Mouse (Mus musculus) CD4-positive, CD25-positive, alpha-beta regulatory T cell, adult 2 months (primary cell): ENCODE results near the gene Rgs9bp.
A peak's percentile ranks its signal among the peaks of the same experiment; 100 is the strongest.
"Not testable (repeated sequence)": the region's sequence is repeated elsewhere in the genome, so short reads cannot be mapped to it uniquely, and the experiment has no call there.

Source experiments
- DNase-seq: peaks from one replicate; pipeline ENCODE4 v3.0.0-alpha.2; 2012; ENCODE audit warnings: low read depth, low spot score

Gene Rgs9bp

DNA sequence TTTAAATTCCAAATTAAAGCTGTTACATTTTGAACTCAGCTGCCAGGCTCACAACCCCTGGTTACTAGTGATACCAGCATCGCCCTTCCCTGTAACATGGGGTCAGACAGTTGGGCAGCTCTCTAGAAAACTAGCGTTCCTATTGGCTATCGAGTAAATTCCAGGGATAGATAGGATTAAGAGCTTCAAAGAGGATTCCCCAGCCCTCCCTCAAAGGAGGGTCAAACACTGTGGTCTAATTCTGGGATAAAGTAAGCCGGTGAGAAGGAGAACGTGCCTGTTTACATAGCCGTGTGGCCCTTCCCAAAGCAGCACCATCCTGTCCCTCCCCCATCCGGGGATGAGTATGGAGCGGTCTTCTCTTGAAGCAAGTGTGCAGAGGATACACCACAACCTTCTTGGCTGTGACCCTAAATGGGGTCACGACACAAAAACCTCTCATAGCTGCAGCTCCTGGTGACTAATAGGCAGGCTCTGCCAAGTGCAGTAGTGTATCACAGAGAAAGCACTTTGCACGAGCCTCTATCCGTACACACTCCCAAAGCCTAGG, 1.8 kb downstream of the Rgs9bp start:
- DNase-seq, result no peak

DNA sequence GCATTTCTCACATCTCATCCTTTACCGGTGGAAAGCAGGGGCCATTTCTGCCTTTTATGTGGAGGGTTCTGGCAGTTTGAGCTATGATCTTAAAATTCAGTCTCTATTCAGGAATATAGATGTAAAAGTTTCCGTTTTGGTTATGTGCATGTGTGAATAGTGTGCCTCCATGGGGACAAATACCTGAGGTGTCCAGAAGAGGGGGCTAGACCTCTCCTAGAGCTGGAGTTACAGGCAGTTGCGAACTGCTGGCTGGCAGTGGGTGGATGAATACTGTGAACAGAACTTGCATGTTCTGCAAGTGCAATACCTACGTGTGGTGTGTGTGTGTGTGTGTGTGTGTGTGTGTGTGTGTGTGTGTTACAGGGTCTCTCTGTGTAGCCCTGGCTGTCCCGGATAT, 2.7 kb downstream of the Rgs9bp start:
- DNase-seq, result peak; percentile 45

DNA sequence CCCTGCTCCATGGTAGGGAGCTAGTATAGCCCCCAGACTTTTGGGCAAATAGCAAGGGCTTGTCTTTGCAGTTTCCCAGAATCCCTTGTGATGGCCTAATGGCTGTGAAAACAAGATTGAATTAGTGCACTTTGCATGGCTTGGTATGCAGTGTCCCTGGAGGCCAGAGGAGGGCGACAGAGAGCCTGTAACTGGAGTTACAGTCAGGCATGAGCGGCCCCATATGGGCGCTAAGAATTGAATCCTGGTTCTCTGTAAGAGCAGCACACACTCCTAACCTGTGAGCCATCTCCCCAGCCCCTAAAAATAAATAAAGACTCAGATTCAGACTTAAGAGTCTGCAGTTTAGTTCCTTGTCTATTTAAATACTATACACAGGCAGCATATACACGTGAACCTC, 5.5 kb downstream of the Rgs9bp start:
- peak; percentile 77 for DNase-seq

DNA sequence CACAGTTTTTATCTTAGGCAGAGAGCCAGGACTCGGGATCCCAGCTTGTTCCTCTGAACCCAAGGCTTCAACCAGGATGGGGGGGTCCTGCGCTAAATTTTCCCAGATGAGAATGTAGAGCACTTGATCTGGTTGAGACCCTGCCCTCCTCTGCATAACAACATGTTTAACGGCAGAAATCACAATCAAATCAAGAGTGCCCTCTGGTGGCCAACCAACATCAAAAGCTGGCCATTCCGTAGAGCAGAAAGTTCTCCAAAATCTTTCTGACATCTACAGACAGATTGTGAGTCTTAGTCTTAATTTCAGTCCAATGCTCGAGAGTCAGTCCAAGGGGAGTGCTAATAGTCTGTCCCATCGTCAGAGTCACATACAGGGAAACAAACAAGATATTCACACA, 14.5 kb downstream of the Rgs9bp start:
- DNase-seq, result peak; percentile 30

DNA sequence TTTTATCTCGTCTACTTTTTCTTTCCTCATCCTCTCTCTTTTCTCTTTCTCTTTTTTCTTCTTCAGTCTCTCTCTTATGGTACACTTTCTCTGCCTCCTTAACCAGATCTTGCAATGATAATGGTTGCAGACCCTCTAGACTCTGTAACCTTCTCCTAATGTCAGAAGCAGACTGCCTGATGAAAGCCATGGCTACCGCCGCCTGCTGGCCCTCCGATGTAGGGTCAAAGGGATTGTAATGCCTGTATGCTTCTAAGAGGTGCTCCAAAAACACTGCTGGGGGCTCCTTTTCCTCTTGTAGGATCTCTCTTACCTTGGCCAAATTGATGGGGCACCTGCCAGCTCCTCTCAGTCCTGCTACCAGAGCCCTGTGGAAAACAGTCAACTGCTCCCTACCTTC, 15.7 kb downstream of the Rgs9bp start:
- not testable (repeated sequence) for DNase-seq

DNA sequence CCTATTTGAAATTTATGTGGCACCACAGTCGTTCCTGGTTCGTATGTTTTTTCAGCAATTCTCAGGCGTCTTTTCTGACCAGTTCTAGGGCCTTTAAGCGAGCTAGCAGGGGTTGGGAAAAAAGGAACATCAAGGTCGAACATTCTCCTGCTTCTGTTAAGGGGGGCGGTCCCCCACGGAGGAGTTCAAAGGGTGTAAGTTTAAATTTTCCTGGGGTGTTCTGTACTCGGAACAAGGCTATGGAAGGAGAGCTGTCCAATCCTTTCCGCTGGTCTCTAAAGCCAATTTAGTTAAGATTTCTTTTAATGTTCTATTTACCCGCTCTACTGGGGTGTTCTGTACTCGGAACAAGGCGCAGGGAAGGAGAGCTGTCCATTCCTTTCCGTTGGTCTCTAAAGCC, 19.4 kb downstream of the Rgs9bp start:
- not testable (repeated sequence) for DNase-seq

DNA sequence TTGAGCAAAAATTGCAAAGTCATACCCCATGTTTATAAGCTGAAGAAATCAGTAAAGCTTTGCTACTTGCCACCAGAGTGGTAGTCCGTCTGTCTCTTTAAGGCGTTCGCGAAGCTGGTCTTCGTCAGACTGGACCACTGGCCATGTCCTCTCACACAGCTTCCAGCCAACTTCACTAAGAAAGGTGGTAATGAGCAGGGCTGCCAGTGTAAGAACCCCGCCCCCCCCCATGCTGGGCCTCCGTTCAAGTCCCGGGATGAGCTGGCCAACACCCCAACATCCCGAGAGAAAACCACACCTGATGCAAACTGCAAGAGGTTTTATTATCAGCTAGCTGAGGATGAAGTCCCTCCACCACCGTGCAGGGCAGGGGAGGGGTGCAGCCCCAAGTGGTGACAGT, 20.5 kb downstream of the Rgs9bp start:
- DNase-seq, result not testable (repeated sequence)

DNA sequence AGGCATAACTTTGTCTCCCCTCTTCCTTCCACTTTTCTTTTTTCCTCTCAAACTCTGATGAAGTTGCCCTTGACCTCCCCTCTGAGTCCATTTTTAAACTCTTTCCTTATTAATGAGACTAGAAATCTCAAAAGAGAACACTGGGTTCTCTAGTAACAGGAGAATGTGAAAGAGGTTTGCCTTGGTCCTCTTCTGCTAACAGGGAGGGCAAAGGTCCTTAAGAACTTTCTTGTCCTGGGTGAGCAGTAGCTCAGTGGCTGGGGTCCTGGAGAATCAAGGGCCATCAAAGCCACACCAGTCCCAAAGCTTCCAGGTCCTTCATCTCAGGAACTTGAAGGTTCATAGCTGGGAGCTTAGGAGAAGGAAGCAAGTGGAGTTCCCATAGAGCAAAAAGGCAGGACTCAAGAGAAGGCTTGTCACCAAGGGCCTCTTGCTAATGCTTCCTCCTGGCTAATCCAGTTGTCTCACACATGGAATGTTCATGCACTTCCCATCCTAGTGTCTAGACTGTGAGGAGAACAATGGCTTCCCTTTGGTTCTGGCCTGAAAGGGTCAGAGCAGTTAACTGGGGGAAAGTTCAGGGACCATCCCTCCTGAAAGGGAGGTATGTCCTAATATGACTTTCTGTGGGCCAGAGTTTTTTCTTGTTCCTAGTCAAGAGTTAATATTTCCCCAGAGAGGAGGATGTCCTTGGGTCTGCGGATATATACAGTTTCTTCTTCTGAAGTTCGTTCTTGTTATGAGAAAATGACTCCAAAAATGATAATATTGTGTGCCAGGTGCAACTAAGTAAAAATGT, 21.1 kb downstream of the Rgs9bp start:
- DNase-seq, result no peak

DNA sequence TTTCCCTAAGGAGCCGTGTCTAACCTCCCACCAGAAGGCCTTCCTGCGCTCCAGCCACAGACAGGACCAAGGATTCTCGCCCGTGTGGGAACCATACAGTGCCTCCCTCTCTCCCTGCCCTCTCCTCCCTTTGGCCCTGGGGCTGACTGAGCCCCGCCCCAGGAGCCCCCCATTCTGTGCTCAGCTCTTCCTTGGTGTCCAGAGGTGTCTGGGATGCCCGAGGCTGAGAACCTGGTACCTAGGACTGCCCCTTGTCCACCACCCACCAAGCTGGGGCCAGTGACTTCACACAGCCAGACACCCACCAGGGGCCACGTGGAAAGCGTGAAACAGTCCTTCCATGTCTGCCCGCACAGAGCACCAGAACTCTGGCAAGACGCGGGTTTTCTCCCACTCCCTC, 22.3 kb downstream of the Rgs9bp start:
- DNase-seq, result no peak

DNA sequence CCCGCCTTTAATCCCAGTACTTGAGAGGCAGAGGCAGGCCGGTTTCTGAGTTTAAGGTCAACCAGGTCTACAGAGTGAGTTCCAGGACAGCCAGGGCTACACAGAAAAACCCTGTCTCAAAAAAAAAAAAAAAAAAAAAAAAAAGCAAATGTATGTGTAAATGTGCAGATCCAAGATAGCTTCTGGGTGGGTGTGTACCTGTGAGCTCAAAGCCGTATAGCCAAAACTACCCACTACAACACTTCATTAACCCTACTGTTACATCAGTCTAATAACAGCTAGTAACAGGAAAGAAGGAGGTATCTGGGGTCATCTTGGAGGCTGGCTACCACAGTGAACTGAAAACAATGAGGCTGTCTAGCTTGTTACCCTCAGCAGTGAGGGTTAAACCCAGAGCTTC, 25.5 kb downstream of the Rgs9bp start:
- DNase-seq, result no peak

DNA sequence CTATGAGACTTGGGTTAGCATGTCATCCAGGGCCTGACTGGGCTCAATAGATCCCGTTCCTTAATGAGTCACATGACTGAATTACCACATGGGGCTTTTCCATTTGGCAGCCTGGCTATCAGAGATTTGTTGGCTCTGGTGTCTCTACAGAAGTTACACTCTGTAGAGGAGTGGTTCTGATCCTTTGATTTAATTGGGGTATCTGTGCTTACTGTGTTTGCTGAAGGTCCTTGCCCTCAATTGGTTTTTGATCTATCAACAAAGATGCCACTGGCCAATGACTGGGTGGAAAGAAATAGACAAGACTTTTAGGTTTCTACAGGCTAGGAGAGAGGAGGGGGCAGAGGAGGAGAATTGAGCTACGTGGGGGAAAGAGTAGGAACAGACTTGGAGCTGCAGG, 26.7 kb downstream of the Rgs9bp start:
- DNase-seq, result no peak

DNA sequence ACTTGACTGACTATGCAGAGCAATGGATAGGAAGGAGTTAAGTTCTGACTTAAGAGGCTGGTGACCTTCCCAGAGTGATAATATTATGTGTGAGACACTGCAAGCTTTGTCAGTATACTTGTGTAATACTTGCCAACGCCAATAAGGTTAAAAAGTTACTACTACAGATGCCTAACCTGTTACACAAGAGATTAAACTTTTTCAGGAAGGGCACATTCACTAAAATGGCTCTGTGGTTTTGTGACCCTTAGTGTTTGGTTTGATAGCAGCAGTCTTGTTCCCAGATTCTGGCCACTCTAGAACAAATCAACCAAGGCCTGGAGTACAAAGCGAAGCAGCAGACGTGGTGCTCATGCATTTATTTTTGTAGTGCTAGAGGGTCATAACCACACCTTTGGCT, 27.8 kb downstream of the Rgs9bp start:
- no peak for DNase-seq

DNA sequence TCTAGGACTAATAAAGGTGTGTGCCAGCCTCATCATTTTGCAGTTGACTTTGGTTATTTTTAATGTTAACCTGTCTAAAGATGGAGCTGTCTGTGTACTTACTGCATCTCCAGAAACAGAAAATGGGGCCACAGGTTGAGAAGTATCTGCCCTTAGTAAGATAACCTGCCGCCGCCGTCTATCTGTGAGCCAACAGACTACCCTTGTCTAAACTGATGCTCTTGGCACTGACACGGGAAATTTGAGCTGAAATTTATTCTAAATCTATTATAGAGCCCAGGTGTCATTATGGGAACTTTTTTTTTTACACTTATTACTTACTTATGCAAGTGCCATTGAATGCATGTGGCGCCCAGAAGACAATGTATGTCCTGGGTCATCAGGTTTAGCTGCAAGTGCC, 28.5 kb downstream of the Rgs9bp start:
- DNase-seq, result no peak

DNA sequence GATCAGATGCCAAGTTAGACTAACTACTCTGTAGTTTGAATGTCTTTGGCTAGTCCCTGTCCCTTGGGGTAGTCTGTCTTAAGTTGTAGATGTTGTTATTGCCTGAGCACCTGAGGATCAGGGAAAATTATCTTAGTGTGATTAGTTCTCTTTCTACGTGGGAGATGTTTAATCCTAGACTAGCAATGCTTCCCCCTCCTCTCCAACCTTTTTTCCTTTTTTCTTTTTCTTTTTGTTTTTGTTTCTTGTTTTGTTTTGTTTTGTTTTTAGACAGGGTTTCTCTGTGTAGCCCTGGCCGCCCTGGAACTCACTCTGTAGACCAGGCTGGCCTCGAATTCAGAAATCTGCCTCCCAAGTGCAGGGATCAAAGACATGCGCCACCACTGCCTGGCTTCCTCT, 29.2 kb downstream of the Rgs9bp start, which contains the start of gene Nudt19:
Gene Nudt19 (minus strand): TSS at position 100 of the 399 bp plus-strand sequence.
- no peak for DNase-seq

DNA sequence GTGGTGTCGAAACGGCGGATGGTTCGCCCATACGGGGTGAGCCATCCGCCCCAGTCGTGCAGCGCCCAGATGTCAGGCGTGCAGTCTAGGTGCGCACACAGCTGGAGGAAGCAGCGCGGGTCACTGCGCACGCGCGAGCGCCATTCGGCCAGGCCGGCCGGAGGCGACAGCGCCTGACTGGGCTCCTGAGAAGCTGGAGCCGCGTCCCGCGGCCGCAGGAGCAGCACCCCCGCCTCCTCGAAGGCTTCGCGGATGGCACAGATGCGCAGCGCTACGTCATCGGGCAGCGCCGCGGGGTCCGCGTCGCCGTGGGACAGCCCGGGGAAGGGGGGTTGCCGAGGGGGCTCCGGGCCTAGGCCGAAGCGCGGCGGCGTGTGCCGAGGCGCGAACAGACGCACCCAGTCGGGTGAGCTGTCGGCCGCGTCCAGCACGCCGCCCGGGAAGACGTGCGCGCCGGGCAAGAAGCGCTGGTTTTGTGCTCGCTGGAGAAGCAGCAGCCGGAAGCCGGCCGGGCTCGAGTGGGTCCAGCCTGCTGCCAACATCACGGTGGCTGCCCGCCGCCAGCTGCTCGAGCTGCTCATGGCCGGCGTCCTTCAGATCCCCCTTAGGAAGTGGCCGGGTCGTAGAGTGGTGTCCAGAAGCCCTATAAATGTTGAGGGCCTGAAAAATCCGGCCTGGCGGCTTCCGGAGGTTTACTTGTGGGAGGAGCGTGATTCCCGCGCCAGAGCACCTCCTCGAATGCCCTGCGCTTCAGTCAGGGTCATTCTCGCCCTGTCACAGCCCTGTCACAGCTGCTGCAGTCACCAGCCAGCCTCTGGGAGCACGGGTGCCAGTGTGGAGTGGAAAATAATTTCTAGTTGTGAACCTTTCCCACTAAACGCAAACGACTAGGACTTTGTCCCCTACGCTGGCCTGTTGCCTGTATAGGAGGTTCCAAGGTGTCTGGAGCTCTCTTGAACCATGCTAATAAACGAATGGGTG, 29.9 kb downstream of the Rgs9bp start:
- peak; percentile 91 for DNase-seq

DNA sequence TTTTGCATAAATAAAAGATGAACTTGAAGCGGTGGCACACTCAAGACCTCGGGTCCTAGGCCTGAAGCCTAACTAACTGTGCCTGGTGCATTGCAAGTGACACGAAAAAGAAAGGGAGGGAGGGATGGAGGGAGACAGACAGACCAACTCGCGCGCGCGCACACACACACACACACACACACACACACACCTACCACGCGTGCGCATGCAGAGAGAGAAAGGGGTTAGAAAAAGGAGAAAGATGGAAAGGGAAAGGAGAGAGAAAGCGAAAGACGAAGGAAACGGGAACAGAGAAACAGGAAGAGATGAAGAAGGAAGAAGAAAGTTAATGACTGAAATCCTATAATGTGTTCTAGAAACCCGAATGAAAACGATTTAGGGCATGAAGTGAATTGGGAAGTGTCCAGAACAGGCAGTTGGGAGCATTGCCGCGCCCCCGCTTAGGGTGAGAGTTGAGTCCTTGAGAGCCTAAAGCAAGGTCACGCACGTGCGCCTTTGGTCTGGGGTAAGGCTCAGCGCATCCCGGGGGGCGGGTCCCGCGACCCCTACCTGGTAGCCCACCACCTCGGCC, 30.7 kb downstream of the Rgs9bp start:
- peak; percentile 67 for DNase-seq

DNA sequence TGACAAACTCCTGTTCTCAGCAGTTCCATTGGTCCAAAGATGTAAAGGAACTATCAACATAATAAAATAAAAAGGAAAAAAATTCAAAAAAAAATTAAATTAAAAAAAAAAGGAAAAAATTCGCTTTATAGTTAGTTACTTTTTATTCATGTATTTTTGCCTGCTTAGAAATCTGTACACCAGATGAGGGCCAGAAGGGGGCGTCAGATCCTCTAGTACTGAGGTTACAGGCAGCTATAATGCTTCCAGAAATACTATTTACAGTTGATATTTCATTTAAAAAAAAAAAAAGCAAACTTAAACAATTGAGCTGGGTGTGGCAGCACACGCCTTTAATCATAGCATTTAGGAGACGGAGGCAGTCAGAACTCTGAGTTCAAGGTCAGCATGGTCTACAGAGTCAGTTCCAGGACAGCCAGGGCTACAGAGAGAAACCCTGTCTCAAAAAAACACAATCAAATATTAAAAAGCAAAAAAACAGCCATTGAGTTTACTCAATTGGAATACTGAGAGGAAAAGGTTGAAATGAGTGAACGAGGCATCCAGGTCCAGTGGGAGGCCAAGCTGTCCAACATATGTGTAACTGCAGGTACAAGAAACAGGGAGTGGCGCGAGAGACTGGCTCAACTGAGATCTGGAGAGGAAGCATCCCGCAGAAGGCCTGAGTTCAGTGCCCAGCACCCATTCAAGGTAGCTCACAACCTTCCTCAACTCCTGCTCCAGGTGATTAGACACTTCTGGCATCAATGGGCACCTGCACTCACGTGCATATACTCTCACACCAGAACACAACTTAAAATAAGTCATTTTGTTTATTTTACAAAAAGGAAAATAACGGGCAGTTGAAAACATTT, 31.4 kb downstream of the Rgs9bp start:
- peak; percentile 72 for DNase-seq

DNA sequence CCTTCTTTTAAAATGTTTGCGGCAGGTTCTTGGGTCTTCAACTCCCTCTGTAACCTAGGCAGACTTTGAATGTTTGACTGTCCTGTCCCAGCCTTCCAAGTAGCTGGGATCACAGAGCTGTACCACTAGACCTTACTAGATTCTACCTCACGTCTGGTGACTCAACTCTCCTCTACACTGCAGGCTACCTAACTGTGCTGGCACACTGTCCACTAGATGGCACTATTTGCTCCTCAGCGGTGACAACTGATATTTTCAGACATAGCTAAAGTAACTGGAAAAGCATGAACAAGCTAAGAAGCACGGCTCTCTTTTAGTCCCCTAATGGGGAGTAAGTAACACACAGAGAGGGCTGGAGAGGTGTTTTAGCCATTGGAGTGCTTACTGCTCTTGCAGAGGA, 39.5 kb downstream of the Rgs9bp start:
- DNase-seq, result peak; percentile 82

DNA sequence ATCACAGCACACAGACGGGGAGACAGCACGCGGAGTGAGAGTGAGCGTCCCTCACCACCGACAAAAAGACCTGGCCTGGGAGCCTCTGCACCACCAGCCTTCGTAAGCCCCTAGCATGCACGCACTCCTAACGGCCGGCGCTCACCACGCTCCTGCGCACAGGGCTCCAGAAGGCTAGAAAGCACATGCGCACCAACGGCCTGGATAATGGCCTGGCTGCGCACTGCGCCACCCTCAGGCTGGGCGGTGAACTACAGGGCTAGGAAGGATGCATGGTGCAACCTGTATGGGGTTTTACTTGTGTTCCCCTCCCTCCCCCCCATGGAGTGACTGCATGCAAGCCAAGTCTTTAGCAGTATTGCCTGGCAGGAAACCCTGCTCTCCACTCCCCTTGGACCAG, 47.8 kb downstream of the Rgs9bp start, which contains the start of gene Tdrd12:
Gene Tdrd12 (minus strand): TSS at position 184 of the 400 bp plus-strand sequence.
- no peak for DNase-seq

DNA sequence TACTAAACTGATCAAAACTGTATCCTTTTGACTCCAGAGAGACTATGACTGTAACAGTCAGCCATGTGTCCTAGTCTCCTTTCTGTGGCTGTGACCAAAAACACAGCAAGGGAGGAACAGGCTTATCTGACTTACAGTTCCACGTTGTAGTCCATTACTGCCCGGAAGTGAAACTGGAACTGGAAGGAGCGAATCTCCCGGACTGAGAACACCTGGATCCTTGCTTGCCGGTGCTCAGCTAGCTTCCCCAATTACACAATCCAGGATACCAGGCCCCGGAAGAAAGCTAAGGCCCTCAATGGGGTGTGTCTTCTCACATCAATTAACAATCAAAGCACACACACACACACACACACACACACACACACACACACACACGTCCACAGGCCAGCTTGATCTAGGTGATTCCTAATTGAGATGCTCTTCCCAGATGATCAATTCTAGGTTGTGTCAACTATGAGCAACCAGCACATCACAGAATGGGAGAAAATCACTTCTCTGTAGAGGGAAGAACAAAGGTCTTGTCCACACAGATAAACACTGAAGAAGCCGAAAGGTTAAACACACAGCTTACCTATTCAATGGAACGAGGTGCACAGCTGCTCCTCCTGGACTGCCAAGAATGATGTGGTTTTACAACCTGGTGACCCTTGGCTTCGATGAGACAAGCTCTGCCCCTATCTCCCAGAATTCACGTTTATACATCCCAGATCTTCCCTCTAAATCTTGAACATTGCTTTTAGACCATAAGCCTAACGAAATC, 49.5 kb downstream of the Rgs9bp start:
- no peak for DNase-seq
